Mouse (Mus musculus): Measurements from ENCODE around the gene P2rx7.

Gene P2rx7

DNA sequence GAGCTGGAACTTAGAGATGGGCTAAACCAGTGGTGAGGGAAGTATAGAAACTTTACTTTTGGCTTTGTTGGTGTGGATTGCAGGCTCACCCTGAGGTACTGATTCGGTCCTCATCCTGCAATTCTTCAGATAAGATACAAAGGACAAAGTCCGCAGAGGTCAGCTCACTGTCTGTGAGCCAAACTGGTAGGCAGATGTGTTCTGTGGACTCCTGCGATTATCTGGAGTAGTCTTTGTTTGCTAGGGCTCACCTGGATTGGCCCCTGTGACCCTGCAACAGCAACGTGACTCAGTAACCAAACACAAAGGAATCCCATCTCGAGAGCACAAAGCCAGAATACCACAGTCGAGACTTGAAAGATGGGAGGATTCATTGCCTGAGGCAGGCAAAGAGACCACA lies 46.8 kb downstream of the P2rx7 start:
- in situ Hi-C loops (cut with MboI, MseI), result no loop called here

DNA sequence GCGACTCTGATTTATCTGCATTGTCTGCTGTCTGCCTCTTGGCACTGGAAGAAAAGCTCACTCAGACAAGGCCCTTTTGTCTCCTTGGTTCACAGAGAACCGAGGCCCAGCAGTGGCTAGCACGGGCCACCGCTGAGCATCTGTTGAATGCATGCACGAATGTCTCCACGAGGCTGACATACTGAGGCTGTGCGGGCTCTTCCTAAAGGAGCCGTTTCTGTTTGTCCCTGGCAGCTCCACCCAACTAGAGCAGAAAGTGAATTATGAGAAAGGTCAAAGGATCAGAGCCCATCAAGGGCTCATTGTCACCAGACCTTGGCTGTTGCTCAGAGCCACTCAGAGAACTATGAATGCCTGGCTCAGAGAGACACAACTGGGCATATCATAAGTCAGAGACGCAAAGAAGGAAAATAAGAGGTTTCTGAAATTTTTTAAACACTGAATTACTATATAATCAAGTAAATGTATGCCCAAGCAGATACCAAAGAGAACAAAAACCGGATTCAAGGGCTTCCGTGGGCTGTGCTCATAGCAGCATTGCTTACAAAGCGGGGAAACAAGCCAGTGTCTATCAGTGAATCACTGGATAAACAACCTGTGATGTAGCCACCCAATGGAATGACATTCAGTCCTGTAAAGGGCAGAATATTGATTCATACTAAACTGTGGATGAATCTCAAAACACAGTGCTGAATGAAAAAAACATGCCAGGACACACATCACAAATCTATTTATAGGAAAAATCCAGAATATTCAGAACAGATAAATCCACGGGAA lies 49.9 kb downstream of the P2rx7 start:
- in situ Hi-C loops (cut with MboI, MseI), result no loop called here

DNA sequence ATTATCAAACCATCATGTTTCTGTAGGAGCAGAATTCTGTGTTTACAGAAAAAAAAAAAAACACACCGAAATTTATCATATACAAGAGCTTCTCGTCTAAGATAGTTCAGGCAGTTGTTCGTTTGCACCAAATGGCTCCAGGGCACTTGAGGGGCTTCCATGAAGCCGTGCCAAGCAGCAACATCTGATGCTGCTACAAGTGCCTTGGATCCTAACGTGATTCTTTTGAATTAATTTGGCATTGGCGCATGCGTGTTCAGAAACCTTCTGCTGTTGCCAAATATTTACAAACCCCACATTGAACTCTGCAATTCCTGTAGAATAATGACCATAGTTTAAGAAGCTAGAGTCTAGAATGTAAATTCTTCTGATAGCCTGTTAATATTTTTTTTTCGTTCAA lies 51.8 kb downstream of the P2rx7 start:
- in situ Hi-C loops (cut with MboI, MseI), result no loop called here

DNA sequence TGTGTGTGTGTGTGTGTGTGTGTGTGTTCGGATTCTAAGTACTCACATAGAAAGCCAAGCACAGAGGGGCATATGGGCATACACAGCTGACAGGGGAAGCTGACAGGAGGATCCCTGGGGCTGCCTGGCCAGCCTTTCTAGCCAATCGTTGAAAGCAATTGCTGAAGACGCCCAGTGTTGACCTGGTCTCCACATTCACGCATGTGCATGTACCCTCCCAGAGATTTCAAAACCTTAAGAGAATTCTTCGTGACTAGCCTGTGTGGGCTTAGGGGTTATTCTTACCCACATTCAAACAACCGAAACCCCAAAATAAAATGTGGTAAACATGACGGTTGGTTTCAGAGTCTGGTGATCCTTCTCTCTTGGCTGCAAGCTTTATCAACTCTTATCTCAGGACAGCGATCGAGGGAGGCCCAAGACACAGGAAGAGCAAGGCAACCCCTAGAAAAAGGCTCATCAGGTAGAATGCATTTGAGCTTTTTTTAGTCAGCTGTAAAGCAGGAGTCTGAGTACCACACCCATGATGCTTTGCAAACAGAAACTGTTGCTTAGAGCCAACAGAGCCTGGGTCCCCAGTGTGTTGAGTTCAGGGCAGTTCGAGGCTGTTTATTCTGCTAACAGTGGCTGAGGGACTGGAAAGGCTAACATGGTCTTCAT lies 54.5 kb downstream of the P2rx7 start:
- in situ Hi-C loops (cut with MboI, MseI), result no loop called here

DNA sequence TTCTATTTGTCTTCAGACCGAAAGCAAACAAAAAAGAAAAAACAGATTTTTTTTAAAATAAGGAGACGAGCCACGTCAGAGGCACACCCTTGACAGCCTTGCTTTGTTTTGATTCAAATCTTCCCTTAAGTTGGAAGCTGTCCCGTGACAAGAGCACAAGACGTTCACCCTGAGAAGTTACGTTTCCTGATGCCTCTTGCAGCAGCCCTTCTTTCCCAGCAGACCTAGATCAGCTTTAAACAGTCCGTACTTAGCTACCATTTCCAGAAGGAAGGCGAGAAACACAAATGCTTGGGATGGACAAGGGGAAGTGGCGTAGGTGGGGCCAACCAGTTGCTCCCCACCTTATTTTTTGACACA lies 55.0 kb downstream of the P2rx7 start:
- in situ Hi-C loops (cut with MboI, MseI), result no loop called here

DNA sequence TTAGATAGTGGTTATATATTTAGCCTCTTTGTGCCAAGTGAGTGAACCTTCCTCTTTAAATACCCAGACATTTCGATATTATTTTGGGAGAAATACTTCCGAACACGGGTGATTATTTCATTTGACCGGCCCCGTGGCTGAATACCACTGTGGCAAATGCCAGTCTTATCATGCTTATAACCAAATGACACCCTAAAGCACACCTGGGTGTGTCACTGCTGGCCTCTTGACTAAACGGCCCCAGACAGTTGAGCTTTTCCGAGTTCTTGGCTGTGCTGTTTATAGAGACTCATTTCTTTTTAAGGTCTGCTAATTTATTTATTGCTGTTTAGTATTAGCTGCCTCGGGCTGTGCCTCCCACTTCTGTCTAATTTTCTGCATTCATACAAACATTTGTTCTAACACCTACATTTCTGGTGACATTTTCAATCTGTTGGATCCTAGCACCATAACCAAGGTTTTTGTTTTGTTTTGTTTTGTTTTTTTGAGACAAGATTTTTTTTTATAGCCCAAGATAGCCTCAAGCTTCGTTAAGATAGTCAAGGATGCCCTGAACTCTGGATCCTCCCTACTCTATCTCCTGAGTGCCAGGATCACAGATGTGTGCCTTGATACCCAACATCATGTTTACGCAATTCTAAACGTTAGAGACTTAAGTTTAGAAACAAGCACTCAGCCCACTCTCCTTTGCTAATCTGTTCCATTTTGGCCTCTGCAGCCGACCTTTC lies 56.6 kb downstream of the P2rx7 start:
- in situ Hi-C loops (cut with MboI, MseI), result loop anchor here in 1 of 2 experiments (5.0 kb wide), 1 partner anchor 87 kb away; no protein-coding TSS in a partner anchor

DNA sequence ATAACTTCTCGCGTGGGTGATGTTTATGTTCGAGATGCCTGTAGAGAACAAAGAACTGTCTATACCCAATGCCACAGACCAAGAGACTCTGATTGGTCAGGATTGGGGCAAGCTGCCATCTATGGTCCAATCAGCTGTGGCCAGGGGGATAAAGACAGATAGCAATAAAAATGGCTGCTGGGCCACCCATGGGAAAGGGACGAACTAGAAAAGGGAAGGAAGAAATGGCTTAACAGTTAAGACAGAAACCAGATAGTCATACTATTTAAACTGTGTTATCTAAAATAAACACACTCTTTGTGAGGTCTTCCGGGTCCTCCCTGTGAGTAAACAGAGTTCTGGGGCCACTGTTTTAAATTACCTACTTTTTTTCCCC lies 57.1 kb downstream of the P2rx7 start:
- in situ Hi-C loops (cut with MboI, MseI), result loop anchor here in 1 of 2 experiments (5.0 kb wide), 1 partner anchor 86 kb away; no protein-coding TSS in a partner anchor

DNA sequence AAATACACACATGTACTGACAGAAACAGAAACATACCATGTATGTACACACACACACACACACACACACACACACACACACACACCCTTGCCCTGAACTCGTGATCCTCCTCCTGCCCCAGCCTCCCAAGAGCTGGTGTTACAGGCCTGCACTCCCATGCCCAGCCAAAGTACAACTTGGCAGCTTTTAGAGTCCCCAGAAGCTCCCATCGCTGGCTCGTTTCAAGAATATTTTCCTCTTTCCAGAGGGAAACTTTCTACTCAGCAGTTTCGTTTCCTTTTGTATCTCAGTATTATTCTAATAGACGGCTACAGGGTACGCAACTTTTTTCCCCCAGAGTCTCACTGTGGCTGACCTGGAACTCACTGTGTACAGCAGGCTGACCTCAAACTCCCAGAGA lies 58.4 kb downstream of the P2rx7 start:
- in situ Hi-C loops (cut with MboI, MseI), result loop anchor here in 1 of 2 experiments (5.0 kb wide), 1 partner anchor 85 kb away; no protein-coding TSS in a partner anchor

DNA sequence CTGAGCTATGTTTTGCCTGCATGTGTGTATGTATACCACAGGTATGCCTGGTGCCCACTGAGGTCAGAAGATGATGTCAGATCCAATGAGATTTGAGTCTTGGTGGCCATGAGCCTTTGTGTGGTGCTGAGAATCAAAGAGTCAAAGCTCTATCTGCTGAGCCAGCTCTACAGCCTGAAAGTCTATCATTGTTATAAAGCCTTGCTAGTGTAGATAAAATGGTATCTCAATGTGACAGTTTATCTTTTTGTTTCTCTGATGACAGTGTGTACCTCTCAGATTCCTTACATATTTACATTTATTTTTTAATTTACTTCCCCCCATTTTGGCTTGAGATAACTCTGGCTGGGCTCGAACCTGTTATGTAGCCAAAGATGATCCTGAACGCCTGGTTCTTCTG lies 59.9 kb downstream of the P2rx7 start:
- in situ Hi-C loops (cut with MboI, MseI), result loop anchor here in 1 of 2 experiments (5.0 kb wide), 1 partner anchor 84 kb away; no protein-coding TSS in a partner anchor

DNA sequence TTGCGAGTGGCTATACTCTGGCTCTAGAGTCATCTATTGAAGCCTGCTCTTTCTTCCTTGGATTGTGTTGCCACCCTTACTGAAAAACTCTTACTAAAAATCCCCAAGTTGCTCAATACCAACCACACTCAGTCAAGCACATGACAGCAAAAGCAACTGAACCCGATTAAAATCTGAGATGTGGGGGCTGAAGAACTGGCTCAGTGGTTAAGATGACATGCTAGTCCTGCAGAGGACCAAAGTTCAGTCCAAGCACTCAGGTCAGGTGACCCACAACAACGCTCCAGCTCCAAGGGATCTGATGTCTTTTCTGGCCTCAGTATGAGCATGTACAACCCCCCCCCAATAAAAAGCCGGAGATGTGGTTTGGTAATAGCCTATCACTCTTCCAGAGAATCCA lies 60.9 kb downstream of the P2rx7 start:
- in situ Hi-C loops (cut with MboI, MseI), result loop anchor here in 1 of 2 experiments (5.0 kb wide), 1 partner anchor 83 kb away; no protein-coding TSS in a partner anchor

DNA sequence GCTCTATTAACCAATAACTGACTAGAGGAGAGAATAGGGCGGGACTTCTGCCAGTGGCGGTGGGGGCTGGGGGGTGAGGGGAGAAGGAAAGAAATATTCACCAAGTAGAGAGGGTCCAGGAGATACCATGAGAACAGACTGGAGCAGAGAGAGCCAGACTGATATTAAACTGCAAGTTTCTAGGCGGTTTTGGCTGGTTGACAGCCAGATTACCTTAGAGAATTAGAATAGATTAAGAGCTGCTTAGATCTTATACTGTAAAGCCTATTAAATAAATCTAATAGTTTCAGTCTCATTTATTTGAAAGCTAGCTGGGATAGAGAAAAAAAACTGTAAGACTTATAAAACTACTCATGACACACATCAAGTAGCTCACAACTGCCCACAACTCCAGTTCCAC lies 61.5 kb downstream of the P2rx7 start:
- in situ Hi-C loops (cut with MboI, MseI), result no loop called here

DNA sequence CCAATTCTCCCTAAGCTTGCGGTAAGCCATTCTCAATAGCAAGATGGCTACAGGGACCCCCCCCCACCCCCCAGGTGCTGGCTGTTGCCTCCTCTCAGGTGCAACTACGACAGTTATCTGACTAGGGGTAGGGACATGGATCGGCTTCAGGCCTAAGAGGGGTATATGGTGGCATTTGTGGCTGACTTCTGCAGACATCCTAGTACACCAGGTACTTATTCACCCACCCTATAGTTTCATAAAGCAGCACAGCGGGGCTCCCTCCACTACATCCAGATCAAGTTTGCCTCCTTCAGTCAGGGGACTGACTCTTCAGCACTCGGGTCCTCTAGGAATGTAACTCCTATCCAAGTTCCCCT lies 63.2 kb downstream of the P2rx7 start:
- in situ Hi-C loops (cut with MboI, MseI), result no loop called here

DNA sequence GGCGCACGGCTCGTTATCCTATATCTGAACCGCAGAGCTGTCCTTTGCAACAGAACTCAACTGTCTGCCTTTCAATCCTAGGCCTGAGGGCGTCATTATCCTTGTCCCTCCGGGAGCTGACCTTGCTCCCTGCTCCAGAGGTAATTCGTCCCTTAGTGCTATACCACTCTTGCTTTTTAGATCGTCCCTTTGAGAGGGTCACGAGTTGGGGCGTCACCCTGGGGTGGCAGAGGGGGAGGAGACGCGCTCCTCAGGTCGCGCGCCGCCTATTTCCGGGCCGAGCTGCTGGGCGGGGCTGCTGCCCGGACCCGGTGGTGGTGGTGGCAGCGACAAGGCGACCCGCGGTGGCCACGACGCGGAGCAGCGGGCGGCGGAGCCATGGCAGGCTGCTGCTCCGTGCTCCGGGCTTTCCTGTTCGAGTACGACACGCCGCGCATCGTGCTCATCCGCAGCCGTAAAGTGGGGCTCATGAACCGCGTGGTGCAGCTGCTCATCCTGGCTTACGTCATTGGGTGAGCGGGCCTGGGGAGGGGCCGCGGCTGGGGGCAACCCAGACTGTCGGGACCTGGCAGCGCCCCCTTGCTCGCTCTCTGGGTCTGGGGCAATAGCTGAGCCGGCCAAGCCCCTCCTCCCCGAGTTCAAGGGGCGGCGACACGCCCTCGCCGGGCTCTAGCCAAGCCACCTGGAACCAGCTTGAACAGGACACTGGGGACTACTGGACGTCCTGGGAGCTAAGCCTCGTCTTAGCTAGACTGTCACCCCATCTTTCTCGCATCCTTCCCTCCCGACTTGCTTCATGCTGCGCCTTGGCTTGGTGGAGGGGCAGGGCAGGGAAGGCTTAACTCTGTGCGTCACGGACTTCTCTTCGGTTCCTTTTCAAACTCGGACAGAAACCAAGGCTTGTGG lies 63.8 kb downstream of the P2rx7 start, which contains the start of gene P2rx4:
Gene P2rx4 (plus strand): TSS at position 269 of the 906 bp plus-strand sequence.
- in situ Hi-C loops (cut with MboI, MseI), result no loop called here

DNA sequence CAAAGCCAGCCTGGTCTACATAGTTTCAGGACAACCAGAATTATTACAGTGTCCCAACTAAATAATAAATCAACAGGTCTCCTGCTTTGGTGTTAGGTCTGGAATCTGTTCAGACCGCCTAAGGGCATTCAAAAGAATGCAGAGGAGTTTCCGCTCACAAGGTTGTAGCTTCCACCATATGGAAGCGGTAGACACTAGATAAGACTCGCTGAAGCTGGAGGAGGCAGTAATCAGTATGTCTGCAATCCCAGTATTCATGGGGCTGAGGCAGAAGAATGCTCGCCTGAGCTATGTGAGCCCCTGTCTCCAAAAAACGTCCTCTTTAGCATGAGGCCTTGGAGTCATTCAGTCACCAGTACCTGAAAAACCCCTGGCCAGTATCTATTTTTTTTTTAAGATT lies 65.1 kb downstream of the P2rx7 start:
- in situ Hi-C loops (cut with MboI, MseI), result no loop called here

DNA sequence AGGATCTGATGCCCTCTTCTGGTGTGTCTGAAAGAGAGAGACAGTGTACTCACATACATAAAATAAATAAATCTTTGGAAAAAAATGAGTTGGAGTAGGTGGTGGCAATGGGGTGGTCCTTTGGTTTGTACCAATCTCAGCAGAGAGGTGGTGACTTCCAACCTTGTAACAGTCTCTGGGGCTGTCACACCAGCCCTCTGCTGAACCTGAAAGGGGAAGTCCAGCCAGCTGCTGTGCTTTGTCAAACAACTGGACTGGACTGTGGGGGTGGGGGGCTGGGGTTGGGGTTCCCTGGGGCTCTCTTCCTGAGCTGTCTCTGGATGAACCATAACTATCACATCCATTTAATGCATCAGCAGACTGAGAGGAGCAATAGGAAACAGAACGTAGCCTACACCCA lies 72.0 kb downstream of the P2rx7 start:
- in situ Hi-C loops (cut with MboI, MseI), result no loop called here

DNA sequence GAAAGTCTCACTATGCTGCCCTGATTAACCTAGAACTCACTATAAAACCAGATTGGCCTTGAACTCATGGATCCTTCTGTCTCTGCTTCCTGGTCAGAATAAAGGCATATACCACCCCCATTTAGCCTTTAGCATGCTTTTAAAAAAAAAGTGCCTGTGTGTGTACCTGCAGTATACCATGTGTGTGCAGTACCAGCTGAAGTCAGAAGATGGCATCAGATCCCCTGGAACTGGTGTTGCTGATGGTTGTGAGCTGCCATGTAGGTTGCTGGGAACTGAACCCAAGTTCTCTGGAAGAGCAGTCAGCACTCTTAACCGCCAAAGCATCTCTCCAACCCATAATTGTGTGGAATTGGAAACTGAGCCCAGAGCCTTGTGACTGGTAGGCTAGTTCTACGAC lies 73.1 kb downstream of the P2rx7 start:
- in situ Hi-C loops (cut with MboI, MseI), result no loop called here

DNA sequence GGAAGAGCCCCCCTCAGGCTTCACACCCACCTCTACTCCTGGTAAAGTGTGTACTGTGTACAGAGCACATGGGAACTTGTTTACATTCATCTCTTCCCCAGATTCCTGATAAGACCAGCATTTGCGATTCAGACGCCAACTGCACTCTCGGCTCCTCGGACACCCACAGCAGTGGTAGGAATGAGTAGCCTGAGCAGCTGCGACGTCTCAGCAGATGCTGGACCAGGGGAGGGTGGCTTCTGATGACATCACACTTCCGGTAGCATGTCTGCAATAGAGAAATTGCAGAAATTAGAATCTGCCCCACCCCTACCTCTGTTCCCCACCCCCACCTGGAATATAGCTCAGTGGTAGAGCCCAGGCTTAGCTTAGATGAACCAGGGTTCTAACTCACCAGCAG lies 74.7 kb downstream of the P2rx7 start:
- in situ Hi-C loops (cut with MboI, MseI), result no loop called here

DNA sequence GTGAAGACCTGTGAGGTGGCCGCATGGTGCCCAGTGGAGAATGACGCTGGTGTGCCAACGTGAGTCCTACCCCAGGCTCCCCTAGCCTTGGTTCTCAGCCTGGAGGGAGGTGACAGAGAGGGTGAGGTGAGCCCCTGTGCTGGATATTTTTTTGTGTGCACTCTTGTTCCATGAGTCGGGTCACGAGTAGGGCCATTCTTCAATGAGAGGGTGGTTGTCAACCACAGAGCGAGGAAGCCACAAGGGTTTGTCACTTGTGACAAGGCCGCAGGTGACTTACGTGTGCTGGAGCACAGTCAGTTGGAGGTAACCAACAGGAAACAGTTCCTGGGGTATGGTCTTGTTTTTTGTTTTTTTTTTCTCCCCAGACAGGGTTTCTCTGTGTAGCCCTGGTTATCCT lies 75.5 kb downstream of the P2rx7 start:
- in situ Hi-C loops (cut with MboI, MseI), result no loop called here

DNA sequence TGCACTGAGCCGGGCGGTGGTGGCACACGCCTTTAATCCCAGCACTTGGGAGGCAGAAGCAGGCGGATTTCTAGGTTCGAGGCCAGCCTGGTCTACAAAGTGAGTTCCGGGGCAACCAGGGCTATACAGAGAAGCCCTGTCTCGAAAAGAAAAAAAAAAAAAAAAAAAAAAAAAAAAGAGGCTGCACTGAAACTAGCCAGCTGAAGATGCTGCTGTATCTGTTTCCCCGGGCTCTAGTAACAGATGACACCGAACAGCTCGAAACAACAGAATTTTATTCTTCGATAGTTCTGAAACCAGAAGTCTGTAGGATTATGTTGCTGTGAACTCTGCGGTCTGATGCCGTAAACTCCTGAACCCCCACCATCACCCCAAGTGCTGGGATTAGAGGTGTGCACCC lies 81.7 kb downstream of the P2rx7 start:
- in situ Hi-C loops (cut with MboI, MseI), result no loop called here

DNA sequence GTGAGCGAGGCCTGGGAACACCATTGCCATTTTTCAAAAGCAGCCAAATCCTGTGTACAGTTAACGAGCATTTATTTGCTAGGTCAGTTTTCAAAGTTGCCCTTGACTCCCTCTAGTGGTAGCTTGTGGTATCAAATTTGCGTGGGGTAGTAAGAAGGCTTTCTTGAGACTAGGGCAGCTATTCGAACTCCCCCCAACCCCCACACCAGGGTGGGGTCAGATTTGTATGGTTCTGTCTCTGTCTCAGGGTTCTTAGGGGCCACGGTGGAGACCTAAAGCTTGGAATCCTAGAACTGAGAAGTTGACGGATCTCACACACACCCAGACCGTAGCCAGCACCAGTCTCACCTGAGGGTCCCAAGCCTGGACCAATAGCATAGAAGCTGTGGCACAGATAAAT lies 82.4 kb downstream of the P2rx7 start:
- in situ Hi-C loops (cut with MboI, MseI), result no loop called here

DNA sequence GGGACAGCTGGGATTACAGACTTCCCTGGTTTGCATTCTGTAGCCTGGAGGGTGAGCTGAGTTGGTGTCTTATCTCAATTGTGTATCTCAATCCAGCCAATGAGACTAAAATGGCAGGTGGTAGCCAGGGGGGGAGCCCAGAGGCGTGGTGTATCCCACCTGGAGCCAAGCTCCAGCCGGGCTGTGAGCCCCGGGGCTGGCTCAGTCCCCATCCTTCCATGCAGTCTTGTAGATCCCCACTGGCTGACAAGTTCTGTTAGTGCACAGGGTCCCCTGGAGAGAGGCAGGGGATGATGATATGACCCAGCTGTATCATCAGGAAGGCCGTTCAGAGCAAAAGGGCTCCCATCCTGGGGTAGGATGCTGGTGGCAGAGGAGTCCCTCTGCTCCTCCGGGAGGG lies 82.9 kb downstream of the P2rx7 start:
- in situ Hi-C loops (cut with MboI, MseI), result no loop called here
